Mouse (Mus musculus): ENCODE results near the gene Arhgef2.

DNA sequence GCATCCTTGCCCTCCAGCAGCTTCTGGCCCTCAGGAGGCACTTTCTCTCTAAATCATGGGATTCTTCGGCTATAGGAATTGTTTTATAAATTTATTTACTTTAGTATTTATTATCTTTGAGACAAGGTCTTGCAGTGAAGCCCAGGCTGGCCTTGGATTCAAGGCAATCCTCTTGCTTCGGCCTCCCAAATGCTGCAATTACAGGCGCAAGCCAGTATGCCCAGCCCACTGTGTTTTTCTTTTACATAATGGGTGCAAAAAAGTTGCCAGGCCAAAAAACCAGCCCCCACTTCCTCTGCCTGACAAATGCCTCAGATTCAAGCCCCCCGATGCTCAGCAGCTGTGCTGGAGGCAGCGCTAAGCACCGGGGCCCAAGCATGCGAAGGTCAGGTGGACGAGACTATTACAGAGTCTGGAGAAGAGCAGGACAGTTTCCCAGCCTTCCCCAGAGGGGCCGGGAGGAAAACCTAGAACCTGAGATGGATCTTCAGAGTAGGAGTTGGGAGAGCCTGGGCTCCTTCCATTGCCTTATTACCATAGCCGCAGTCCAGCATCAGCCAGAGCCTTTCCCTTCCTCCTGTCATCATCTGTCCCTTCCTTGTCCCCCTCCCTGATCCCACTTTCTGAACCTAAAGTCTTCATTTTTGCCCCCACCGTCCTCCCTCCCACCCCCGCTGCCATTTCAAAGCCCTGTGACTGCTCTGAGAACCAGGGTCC is 42.8 kb downstream of the Arhgef2 start:
- TF ChIP-seq POLR2A (IDR thresholded peaks at IDR 0.05; ENCODE audit: low read depth, low read length) (no peak), CTCF (conservative IDR thresholded peaks at IDR 0.05; ENCODE audit: insufficient read depth, insufficient read length, low read depth, low read length) (no peak)
